Mouse (Mus musculus) urinary bladder, postnatal 4 days (tissue): ENCODE measurements around the gene Spata33.
"Not testable (repeated sequence)": the region's sequence is repeated elsewhere in the genome, so short reads cannot be mapped to it uniquely, and the experiment has no call there.

Experiments used
- DNase-seq, 2 experiments: peaks; one replicate each; pipeline ENCODE4 v3.0.0; 2021 to 2022; ENCODE audit warnings: low spot score in 2 of 2

The Spata33 gene

GRCm38 (mm10) chr8:123212321-123213117, at the start of gene Spata33, which contains the start of gene Chmp1a:
Gene Spata33, plus strand, starts transcription at chr8:123212832.
Gene Chmp1a, minus strand, starts transcription at chr8:123212763.
- DNase-seq = peak; percentile 90 to 91

GRCm38 (mm10) chr8:123181391-123181790, 31.2 kb upstream of the Spata33 start:
- DNase-seq = no peak

GRCm38 (mm10) chr8:123185566-123186409, 26.8 kb upstream of the Spata33 start, which contains the start of gene Dpep1:
Gene Dpep1, plus strand, starts transcription at chr8:123186242.
- DNase-seq = peak in 1 of 2 experiments; percentile 65

- no peak for DNase-seq
These were observed 24.6 kb upstream of the Spata33 start for GRCm38 (mm10) chr8:123188006-123188405.

- no peak for DNase-seq
These were observed 23.8 kb upstream of the Spata33 start for GRCm38 (mm10) chr8:123188841-123189240.

GRCm38 (mm10) chr8:123190678-123191077, 22.0 kb upstream of the Spata33 start:
- DNase-seq = peak; percentile 72 to 85

- DNase-seq = no peak
These were observed 20.7 kb upstream of the Spata33 start for GRCm38 (mm10) chr8:123191908-123192307.

GRCm38 (mm10) chr8:123193771-123194170, 18.9 kb upstream of the Spata33 start:
- no peak for DNase-seq

GRCm38 (mm10) chr8:123197016-123197415, 15.6 kb upstream of the Spata33 start:
- DNase-seq = not testable (repeated sequence)

- no peak for DNase-seq
These were observed 12.8 kb upstream of the Spata33 start for GRCm38 (mm10) chr8:123199864-123200263.

- peak; percentile 57 to 82 for DNase-seq
These were observed 10.3 kb upstream of the Spata33 start for GRCm38 (mm10) chr8:123202288-123202687.

- no peak for DNase-seq
These were observed 9.1 kb upstream of the Spata33 start for GRCm38 (mm10) chr8:123203571-123203970.

GRCm38 (mm10) chr8:123211876-123212275, 756 bp upstream of the Spata33 start:
- DNase-seq = no peak

- DNase-seq = no peak
These were observed 613 bp downstream of the Spata33 start for GRCm38 (mm10) chr8:123213118-123213772.

- DNase-seq = no peak
These were observed 2.8 kb downstream of the Spata33 start for GRCm38 (mm10) chr8:123215430-123215829.

- no peak for DNase-seq
These were observed 8.3 kb downstream of the Spata33 start for GRCm38 (mm10) chr8:123220917-123221316.

GRCm38 (mm10) chr8:123224278-123225266, 11.9 kb downstream of the Spata33 start, which contains the start of gene Cdk10:
Gene Cdk10, plus strand, starts transcription at chr8:123224842.
- DNase-seq = peak; percentile 87 to 96

- no peak for DNase-seq
These were observed 15.8 kb downstream of the Spata33 start for GRCm38 (mm10) chr8:123228416-123228815.

- not testable (repeated sequence) for DNase-seq
These were observed 17.7 kb downstream of the Spata33 start for GRCm38 (mm10) chr8:123230326-123230725.

- DNase-seq = no peak
These were observed 19.1 kb downstream of the Spata33 start for GRCm38 (mm10) chr8:123231742-123232141.

- no peak for DNase-seq
These were observed 19.9 kb downstream of the Spata33 start for GRCm38 (mm10) chr8:123232553-123232952.
